ENCODE assay signal across 17 mouse cellular contexts in the genomic region with DNA sequence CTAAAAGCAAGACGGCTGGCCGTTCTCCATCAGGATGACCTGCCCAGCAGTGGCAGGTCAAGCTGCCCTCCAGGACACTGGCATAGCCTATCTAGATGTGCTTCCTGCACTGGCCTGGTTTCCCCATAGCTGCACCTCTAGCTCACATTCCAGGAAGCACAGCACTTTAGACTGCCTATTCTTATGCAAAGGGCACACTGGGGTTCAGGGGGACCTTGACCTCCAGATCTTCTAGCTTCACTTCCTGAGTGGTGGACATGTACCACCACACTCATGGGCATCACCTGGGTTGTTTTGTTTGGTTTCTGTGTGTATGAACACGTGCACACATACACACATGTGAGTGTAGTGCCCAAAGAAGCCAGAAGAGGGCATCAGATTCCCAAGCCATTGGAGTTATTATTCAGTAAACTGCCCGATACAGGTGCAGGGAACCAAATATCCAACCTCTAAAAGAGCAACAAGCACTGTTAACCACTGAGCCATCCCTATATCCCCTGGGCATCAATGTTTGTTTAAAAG. TPM values are rescaled to one million over a fixed set of nuclear protein-coding genes. Genes with fewer than 3 reads are reported as not detected.
A peak's percentile ranks its signal among the peaks of the same experiment; 100 is the strongest.
DNase-seq lines count a peak whose midpoint lies in the region; ATAC-seq and TF ChIP-seq lines count a peak whose summit lies in the region.
"Had no signal": no experiment of that assay in that cellular context is flagged by ENCODE, and none has a peak within 500 bp of the region (broad histone marks: within the 10 kb centered on the region; RNA-seq: fewer than 3 reads in every experiment).

No protein-coding gene starts in this region.

- H3K36me3 ChIP-seq in ES-Bruce4 (ENCODE audit: control insufficient read depth, insufficient read depth, low read length, poor library complexity, severe bottlenecking), result no peaks in the 10 kb centered on the region
- H3K36me3 ChIP-seq in limb, embryonic 14.5 days (ENCODE audit: control insufficient read depth, insufficient read depth, low read length), result peaks cover 35% of the 10 kb centered on the region
- H3K36me3 ChIP-seq: forebrain, embryonic 12.5 days; hindbrain, embryonic 15.5 days; stomach, embryonic 15.5 days had no signal

- no peaks in the 10 kb centered on the region for H3K27me3 ChIP-seq in ES-Bruce4 (ENCODE audit: control insufficient read depth, insufficient read depth, low read length, poor library complexity, severe bottlenecking)
- no peaks in the 10 kb centered on the region for H3K27me3 ChIP-seq in limb, embryonic 14.5 days (ENCODE audit: control insufficient read depth, insufficient read depth, low read length)
- H3K27me3 ChIP-seq: forebrain, embryonic 12.5 days; hindbrain, embryonic 15.5 days; stomach, embryonic 15.5 days had no signal

- DNase-seq in gastrocnemius, adult 2 months, result no peak
- no peak for DNase-seq in gastrocnemius, postnatal 10 days
- no peak for DNase-seq in brain, embryonic 14.5 days (ENCODE audit: low read depth)
- no peak for DNase-seq in limb, embryonic 14.5 days (ENCODE audit: low spot score)
- no peak for DNase-seq in yolk sac, embryonic 10.5 days (ENCODE audit: low spot score)
- DNase-seq in embryo, embryonic 10 days (ENCODE audit: low spot score), result no peak
- DNase-seq: adrenal gland, adult 2 months; kidney, adult 11 months; kidney, postnatal 25 days had no signal

- peak overlapping the region; percentile 69 for H3K27ac ChIP-seq in gastrocnemius, adult 2 months
- no peak overlapping the region for H3K27ac ChIP-seq in ES-Bruce4 (ENCODE audit: insufficient read depth, low read length)
- peak overlapping the region; percentile 81; the same call in 1 of the 2 replicates for H3K27ac ChIP-seq in limb, embryonic 14.5 days (replicated peaks; ENCODE audit: low read depth, low read length)
- H3K27ac ChIP-seq: liver, embryonic 14.5 days; stomach, embryonic 15.5 days had no signal

- no peak overlapping the region for H3K9ac ChIP-seq in ES-Bruce4 (ENCODE audit: low read depth, poor library complexity, severe bottlenecking)
- no peak overlapping the region for H3K9ac ChIP-seq in limb, embryonic 14.5 days (ENCODE audit: low read depth, low read length, severe bottlenecking)
- H3K9ac ChIP-seq: forebrain, embryonic 12.5 days; hindbrain, embryonic 15.5 days; liver, embryonic 14.5 days; stomach, embryonic 15.5 days had no signal

- intact Hi-C loops in gastrocnemius, adult 2 months (cut with DNase I), result no loop called here

- H3K4me2 ChIP-seq in limb, embryonic 14.5 days (replicated peaks; ENCODE audit: low read depth, low read length, severe bottlenecking), result no peak overlapping the region
- H3K4me2 ChIP-seq: forebrain, embryonic 12.5 days; heart, embryonic 11.5 days; hindbrain, embryonic 15.5 days; stomach, embryonic 15.5 days had no signal

- TF ChIP-seq CTCF in gastrocnemius, adult 2 months (IDR thresholded peaks at IDR 0.05), result no peak
- no peak for TF ChIP-seq CTCF in ES-Bruce4 (IDR thresholded peaks at IDR 0.05; ENCODE audit: low read depth, low read length)
- TF ChIP-seq CTCF in brain, embryonic 14.5 days (IDR thresholded peaks at IDR 0.05; ENCODE audit: borderline replicate concordance, extremely low read depth, insufficient read depth, insufficient read length), result peak; percentile 23; the same call in 1 of the 2 replicates

- 0 out of 2 replicates have a peak, but pooled peaks have one; percentile 14 for TF ChIP-seq EP300 in ES-Bruce4 (IDR thresholded peaks at IDR 0.05; ENCODE audit: insufficient read depth, low read depth, low read length)

- no peak for ATAC-seq in limb, embryonic 14.5 days (ENCODE audit: low FRiP score, low read depth)

- no peaks in the 10 kb centered on the region for H3K9me3 ChIP-seq in ES-Bruce4 (replicated peaks; ENCODE audit: control insufficient read depth, insufficient read depth, low read length, poor library complexity, severe bottlenecking)
- H3K9me3 ChIP-seq in limb, embryonic 14.5 days (ENCODE audit: control insufficient read depth, low read length), result no peaks in the 10 kb centered on the region
- H3K9me3 ChIP-seq: forebrain, embryonic 12.5 days; hindbrain, embryonic 15.5 days; stomach, embryonic 15.5 days had no signal

- no peak overlapping the region for H3K4me3 ChIP-seq in gastrocnemius, adult 2 months
- no peak overlapping the region for H3K4me3 ChIP-seq in ES-Bruce4 (ENCODE audit: low read depth, low read length)
- no peak overlapping the region for H3K4me3 ChIP-seq in limb, embryonic 14.5 days (replicated peaks; ENCODE audit: low read length)
- H3K4me3 ChIP-seq: forebrain, embryonic 12.5 days; hindbrain, embryonic 15.5 days; stomach, embryonic 15.5 days had no signal

- H3K4me1 ChIP-seq in ES-Bruce4 (ENCODE audit: control insufficient read depth, insufficient read depth, low read length), result no peaks in the 10 kb centered on the region
- H3K4me1 ChIP-seq in limb, embryonic 14.5 days (ENCODE audit: control insufficient read depth, insufficient read depth, low read length), result peaks cover 11% of the 10 kb centered on the region
- H3K4me1 ChIP-seq: forebrain, embryonic 12.5 days had no signal

- no peak for TF ChIP-seq POLR2A in ES-Bruce4 (IDR thresholded peaks at IDR 0.05; ENCODE audit: insufficient read depth, low read length)
- no peak for TF ChIP-seq POLR2A in brain, embryonic 14.5 days (IDR thresholded peaks at IDR 0.05; ENCODE audit: borderline replicate concordance, extremely low read depth, insufficient read depth, insufficient read length, poor library complexity, severe bottlenecking)
- TF ChIP-seq POLR2A in limb, embryonic 14.5 days (IDR thresholded peaks at IDR 0.05; ENCODE audit: borderline replicate concordance, extremely low read depth, insufficient read depth, insufficient read length), result no peak

- 89% methylated on average over 4 of the region's 4 CpGs for WGBS in limb, embryonic 14.5 days

RNA-seq across cellular contexts. Expression of a gene that starts 44.8 kb away (rescaled TPM):
- total RNA-seq in gastrocnemius, adult 2 months (2021), result 1 to 10 TPM; 2.9 to 3.7 TPM
- 1 to 10 TPM; 7.4 to 9.0 TPM for total RNA-seq in gastrocnemius, postnatal 10 days (2021)
- polyA plus RNA-seq in ES-Bruce4 (2011; ENCODE audit: insufficient read depth, insufficient read length, low read depth, missing spikeins), result 8.7 and 9.4 TPM in 2 replicates
- 3.8 and 4.7 TPM in 2 replicates for polyA plus RNA-seq in brain, embryonic 14.5 days (2012; rRNA removed)
- polyA plus RNA-seq in limb, embryonic 14.5 days (2012; rRNA removed), result 16.4 and 22.7 TPM in 2 replicates
- polyA plus RNA-seq in limb, embryonic 14.5 days (2014; fragmentation: Nextera tagmentation; extraction: Ambion mirVana), result 17.8 and 20.5 TPM in 2 replicates

RNA-seq across cellular contexts. Expression of a gene that starts 50.1 kb away (rescaled TPM):
- total RNA-seq in gastrocnemius, adult 2 months (2021), result 1 to 10 TPM; 1.2 to 4.2 TPM
- 1 to 10 TPM; 4.3 to 4.8 TPM for total RNA-seq in gastrocnemius, postnatal 10 days (2021)
- polyA plus RNA-seq in ES-Bruce4 (2011; ENCODE audit: insufficient read depth, insufficient read length, low read depth, missing spikeins), result 6.5 and 6.9 TPM in 2 replicates
- polyA plus RNA-seq in brain, embryonic 14.5 days (2012; rRNA removed), result 10.8 and 13.6 TPM in 2 replicates
- 176 and 268 TPM in 2 replicates for polyA plus RNA-seq in limb, embryonic 14.5 days (2012; rRNA removed)
- 93.1 and 112 TPM in 2 replicates for polyA plus RNA-seq in limb, embryonic 14.5 days (2014; fragmentation: Nextera tagmentation; extraction: Ambion mirVana)
- total RNA-seq: CH12.LX; megakaryocyte progenitor cell, adult 5-6 weeks had no signal

RNA-seq across cellular contexts. Expression of a gene that starts 54.8 kb away (rescaled TPM):
- total RNA-seq in gastrocnemius, adult 2 months (2021), result 1 to 10 TPM; 7.0 TPM
- total RNA-seq in gastrocnemius, postnatal 10 days (2021), result 1 to 10 TPM; 8.9 to 9.0 TPM
- 18.4 and 19.9 TPM in 2 replicates for polyA plus RNA-seq in ES-Bruce4 (2011; ENCODE audit: insufficient read depth, insufficient read length, low read depth, missing spikeins)
- polyA plus RNA-seq in brain, embryonic 14.5 days (2012; rRNA removed), result 51.0 and 51.5 TPM in 2 replicates
- 36.8 and 48.7 TPM in 2 replicates for polyA plus RNA-seq in limb, embryonic 14.5 days (2012; rRNA removed)
- 29.5 and 31.8 TPM in 2 replicates for polyA plus RNA-seq in limb, embryonic 14.5 days (2014; fragmentation: Nextera tagmentation; extraction: Ambion mirVana)
